32 mouse cellular contexts compared by ENCODE assay signal in genomic region chr6:34805582-34805981, GRCm38 (mm10). TPM values are rescaled to one million over a fixed set of nuclear protein-coding genes. Genes with fewer than 3 reads are reported as not detected.
DNase-seq lines count a peak whose midpoint lies in the region; ATAC-seq and TF ChIP-seq lines count a peak whose summit lies in the region.
"Had no signal": no experiment of that assay in that cellular context is flagged by ENCODE, and none has a peak within 500 bp of the region (broad histone marks: within the 10 kb centered on the region; RNA-seq: fewer than 3 reads in every experiment).

No protein-coding gene starts in this region.

- H3K4me3 ChIP-seq in stomach, embryonic 15.5 days (replicated peaks): no peak overlapping the region
- no peak overlapping the region for H3K4me3 ChIP-seq in stomach, postnatal 0 days (ENCODE audit: low read depth, low read length)
- no peak overlapping the region for H3K4me3 ChIP-seq in liver, embryonic 12.5 days
- H3K4me3 ChIP-seq in liver, embryonic 15.5 days (replicated peaks): no peak overlapping the region
- H3K4me3 ChIP-seq in forebrain, embryonic 14.5 days (ENCODE audit: low read depth, low read length): no peak overlapping the region
- H3K4me3 ChIP-seq: embryonic facial prominence, embryonic 10.5 days; embryonic facial prominence, embryonic 13.5 days; erythroblast, embryonic 14.5 days; forebrain, embryonic 12.5 days; heart, adult 2 months; heart, embryonic 10.5 days; heart, embryonic 13.5 days had no signal

- no peak overlapping the region for H3K4me2 ChIP-seq in stomach, embryonic 15.5 days
- no peak overlapping the region for H3K4me2 ChIP-seq in stomach, postnatal 0 days (replicated peaks; ENCODE audit: low read depth)
- peak overlapping the region; percentile 38 for H3K4me2 ChIP-seq in liver, embryonic 12.5 days
- peak overlapping the region; percentile 20; the same call in 1 of the 2 replicates for H3K4me2 ChIP-seq in liver, embryonic 15.5 days
- no peak overlapping the region for H3K4me2 ChIP-seq in forebrain, embryonic 14.5 days (ENCODE audit: low read length)
- H3K4me2 ChIP-seq: embryonic facial prominence, embryonic 13.5 days; forebrain, embryonic 12.5 days; heart, embryonic 13.5 days; hindbrain, embryonic 14.5 days had no signal

- TF ChIP-seq EP300 in stomach, postnatal 0 days (optimal IDR thresholded peaks at IDR 0.05): no peak

- no peak overlapping the region for H3K9ac ChIP-seq in stomach, embryonic 15.5 days
- no peak overlapping the region for H3K9ac ChIP-seq in stomach, postnatal 0 days (ENCODE audit: low read length)
- no peak overlapping the region for H3K9ac ChIP-seq in liver, embryonic 12.5 days
- no peak overlapping the region for H3K9ac ChIP-seq in liver, embryonic 15.5 days
- no peak overlapping the region for H3K9ac ChIP-seq in forebrain, embryonic 14.5 days (ENCODE audit: low read length)
- H3K9ac ChIP-seq: embryonic facial prominence, embryonic 13.5 days; forebrain, embryonic 12.5 days; heart, embryonic 13.5 days; hindbrain, embryonic 14.5 days had no signal

- 70% methylated on average over 2 of the region's 2 CpGs for WGBS in stomach, embryonic 15.5 days
- WGBS in stomach, postnatal 0 days: 71% methylated on average over 2 of the region's 2 CpGs
- WGBS in liver, embryonic 12.5 days (ENCODE audit: insufficient replicate concordance): 20% methylated on average over 2 of the region's 2 CpGs
- 24% methylated on average over 2 of the region's 2 CpGs for WGBS in liver, embryonic 15.5 days (ENCODE audit: insufficient replicate concordance)
- 84% methylated on average over 2 of the region's 2 CpGs for WGBS in forebrain, embryonic 14.5 days

- H3K4me1 ChIP-seq in stomach, embryonic 15.5 days: no peaks in the 10 kb centered on the region
- no peaks in the 10 kb centered on the region for H3K4me1 ChIP-seq in stomach, postnatal 0 days (replicated peaks; ENCODE audit: control insufficient read depth, insufficient read depth)
- H3K4me1 ChIP-seq in liver, embryonic 12.5 days: peaks cover 20% of the 10 kb centered on the region
- peaks cover 20% of the 10 kb centered on the region for H3K4me1 ChIP-seq in liver, embryonic 15.5 days (replicated peaks)
- H3K4me1 ChIP-seq in forebrain, embryonic 14.5 days (ENCODE audit: control insufficient read depth, insufficient read depth, low read length): no peaks in the 10 kb centered on the region
- H3K4me1 ChIP-seq: embryonic facial prominence, embryonic 10.5 days; embryonic facial prominence, embryonic 13.5 days; forebrain, embryonic 12.5 days; heart, embryonic 10.5 days; heart, embryonic 13.5 days had no signal

- no peaks in the 10 kb centered on the region for H3K9me3 ChIP-seq in stomach, embryonic 15.5 days
- no peaks in the 10 kb centered on the region for H3K9me3 ChIP-seq in stomach, postnatal 0 days (ENCODE audit: control insufficient read depth, low read length)
- no peaks in the 10 kb centered on the region for H3K9me3 ChIP-seq in liver, embryonic 12.5 days (replicated peaks)
- no peaks in the 10 kb centered on the region for H3K9me3 ChIP-seq in liver, embryonic 15.5 days (replicated peaks)
- no peaks in the 10 kb centered on the region for H3K9me3 ChIP-seq in forebrain, embryonic 14.5 days (replicated peaks; ENCODE audit: control insufficient read depth, low read length)
- H3K9me3 ChIP-seq: embryonic facial prominence, embryonic 10.5 days; embryonic facial prominence, embryonic 13.5 days; forebrain, embryonic 12.5 days; G1E; heart, embryonic 10.5 days; heart, embryonic 13.5 days had no signal

- TF ChIP-seq CTCF in stomach, postnatal 0 days (IDR thresholded peaks at IDR 0.05; ENCODE audit: low read depth): no peak

- H3K36me3 ChIP-seq in stomach, embryonic 15.5 days: no peaks in the 10 kb centered on the region
- no peaks in the 10 kb centered on the region for H3K36me3 ChIP-seq in stomach, postnatal 0 days (ENCODE audit: control insufficient read depth, insufficient read depth, low read length)
- no peaks in the 10 kb centered on the region for H3K36me3 ChIP-seq in liver, embryonic 12.5 days
- H3K36me3 ChIP-seq in liver, embryonic 15.5 days (replicated peaks): no peaks in the 10 kb centered on the region
- H3K36me3 ChIP-seq in forebrain, embryonic 14.5 days (ENCODE audit: control insufficient read depth, insufficient read depth, low read length): no peaks in the 10 kb centered on the region
- H3K36me3 ChIP-seq: embryonic facial prominence, embryonic 10.5 days; embryonic facial prominence, embryonic 13.5 days; forebrain, embryonic 12.5 days; G1E; heart, embryonic 10.5 days; heart, embryonic 13.5 days had no signal

- H3K27ac ChIP-seq in stomach, embryonic 15.5 days: no peak overlapping the region
- no peak overlapping the region for H3K27ac ChIP-seq in stomach, postnatal 0 days (replicated peaks)
- H3K27ac ChIP-seq in liver, embryonic 12.5 days: peak overlapping the region; percentile 66; the same call in 1 of the 2 replicates
- peak overlapping the region; percentile 35; the same call in 1 of the 2 replicates for H3K27ac ChIP-seq in liver, embryonic 15.5 days (replicated peaks)
- H3K27ac ChIP-seq in forebrain, embryonic 14.5 days (ENCODE audit: low read depth, low read length): no peak overlapping the region
- H3K27ac ChIP-seq: embryonic facial prominence, embryonic 10.5 days; embryonic facial prominence, embryonic 13.5 days; forebrain, embryonic 12.5 days; heart, adult 2 months; heart, embryonic 10.5 days; heart, embryonic 13.5 days; hindbrain, embryonic 14.5 days; hindbrain, postnatal 0 days had no signal

- no peaks in the 10 kb centered on the region for H3K27me3 ChIP-seq in stomach, embryonic 15.5 days (replicated peaks)
- H3K27me3 ChIP-seq in stomach, postnatal 0 days (ENCODE audit: control insufficient read depth, insufficient read depth, low read length): no peaks in the 10 kb centered on the region
- no peaks in the 10 kb centered on the region for H3K27me3 ChIP-seq in liver, embryonic 12.5 days (replicated peaks)
- no peaks in the 10 kb centered on the region for H3K27me3 ChIP-seq in liver, embryonic 15.5 days
- no peaks in the 10 kb centered on the region for H3K27me3 ChIP-seq in forebrain, embryonic 14.5 days (replicated peaks; ENCODE audit: control insufficient read depth, insufficient read depth, low read length)
- H3K27me3 ChIP-seq: CH12.LX; embryonic facial prominence, embryonic 13.5 days; forebrain, embryonic 12.5 days; heart, embryonic 13.5 days; Patski had no signal

- no peak for DNase-seq in stomach, postnatal 0 days (ENCODE audit: low spot score)
- no peak for DNase-seq in adrenal gland, postnatal 4 days (ENCODE audit: low spot score in 2 of 2)
- DNase-seq in forebrain, embryonic 14.5 days (ENCODE audit: low spot score): no peak
- DNase-seq in cerebellum, postnatal 10 days: no peak
- DNase-seq: adrenal gland, postnatal 10 days; adrenal gland, postnatal 36 days; B cell, adult 2 months; cerebellum, adult 11 months; cerebellum, adult 2 months; cerebellum, adult 9-11 months; cerebellum, postnatal 36 days; embryo, embryonic 11 days; gastrocnemius, postnatal 10 days; gastrocnemius, postnatal 36 days; heart, adult 2 months; heart, postnatal 14 days; heart, postnatal 4 days had no signal

- 0 out of 2 replicates have a peak, but pooled peaks have one; percentile 35 for ATAC-seq in stomach, embryonic 15.5 days (ENCODE audit: insufficient read depth, low FRiP score, low read depth)
- no peak for ATAC-seq in stomach, postnatal 0 days (ENCODE audit: low FRiP score, low TSS enrichment)
- ATAC-seq in liver, embryonic 12.5 days: peak; percentile 99
- ATAC-seq in liver, embryonic 15.5 days (ENCODE audit: insufficient read depth): peak; percentile 99
- no peak for ATAC-seq in forebrain, embryonic 14.5 days
- ATAC-seq: forebrain, embryonic 16.5 days; hindbrain, postnatal 0 days; Patski had no signal

RNA-seq across cellular contexts. Expression of gene Agbl3, which starts 25.4 kb away (rescaled TPM):
- 6.6 and 6.9 TPM in 2 replicates for polyA plus RNA-seq in stomach, embryonic 15.5 days (2015; fragmentation: Nextera tagmentation; extraction: Ambion mirVana)
- polyA plus RNA-seq in stomach, postnatal 0 days (2015; fragmentation: Nextera tagmentation; extraction: Ambion mirVana): 6.0 and 6.5 TPM in 2 replicates
- polyA plus RNA-seq in liver, embryonic 12.5 days (2016; fragmentation: Nextera tagmentation; extraction: Ambion mirVana): 4.5 and 6.0 TPM in 2 replicates
- 2.4 and 3.2 TPM in 2 replicates for polyA plus RNA-seq in liver, embryonic 15.5 days (2015; fragmentation: Nextera tagmentation; extraction: Ambion mirVana)
- total RNA-seq in adrenal gland, postnatal 4 days (2021): 10 to 100 TPM; 22.1 to 24.7 TPM
- 8.2 and 9.7 TPM in 2 replicates for polyA plus RNA-seq in forebrain, embryonic 14.5 days (2014; fragmentation: Nextera tagmentation; extraction: Ambion mirVana)
- polyA plus RNA-seq: G1E had no signal

RNA-seq across cellular contexts. Expression of gene Tmem140, which starts 57.4 kb away (rescaled TPM):
- 1.8 and 2.5 TPM in 2 replicates for polyA plus RNA-seq in stomach, embryonic 15.5 days (2015; fragmentation: Nextera tagmentation; extraction: Ambion mirVana)
- polyA plus RNA-seq in stomach, postnatal 0 days (2015; fragmentation: Nextera tagmentation; extraction: Ambion mirVana): 7.8 and 8.3 TPM in 2 replicates
- polyA plus RNA-seq in liver, embryonic 12.5 days (2016; fragmentation: Nextera tagmentation; extraction: Ambion mirVana): 2.6 and 3.7 TPM in 2 replicates
- polyA plus RNA-seq in liver, embryonic 15.5 days (2015; fragmentation: Nextera tagmentation; extraction: Ambion mirVana): 5.8 and 8.5 TPM in 2 replicates
- 10 to 100 TPM; 15.4 to 16.8 TPM for total RNA-seq in adrenal gland, postnatal 4 days (2021)
- 0.65 and 0.79 TPM in 2 replicates for polyA plus RNA-seq in forebrain, embryonic 14.5 days (2014; fragmentation: Nextera tagmentation; extraction: Ambion mirVana)
- polyA plus RNA-seq: erythroblast, embryonic 14.5 days had no signal

Comparison
In these comparisons a context has a peak if more than half of its experiments do, and no peak if none do; other contexts are left out.
1. ATAC-seq: peak in stomach, embryonic 15.5 days (single experiment), liver, embryonic 12.5 days (single experiment) and liver, embryonic 15.5 days (single experiment); none in stomach, postnatal 0 days (single experiment) and forebrain, embryonic 14.5 days (single experiment).
2. H3K27ac ChIP-seq: peak in liver, embryonic 12.5 days (single experiment) and liver, embryonic 15.5 days (single experiment); none in stomach, embryonic 15.5 days (single experiment), stomach, postnatal 0 days (single experiment) and forebrain, embryonic 14.5 days (single experiment).
3. H3K4me2 ChIP-seq: peak in liver, embryonic 12.5 days (single experiment) and liver, embryonic 15.5 days (single experiment); none in stomach, embryonic 15.5 days (single experiment), stomach, postnatal 0 days (single experiment) and forebrain, embryonic 14.5 days (single experiment).